Mouse (Mus musculus): ENCODE data around the gene Adamts1. TPM values are rescaled to one million over a fixed set of nuclear protein-coding genes. Genes with fewer than 3 reads are reported as not detected.
A peak's percentile ranks its signal among the peaks of the same experiment; 100 is the strongest.

Adamts1 gene
- polyA plus RNA-seq, 1 experiment from 2014 or later, result 10.6 TPM

DNA sequence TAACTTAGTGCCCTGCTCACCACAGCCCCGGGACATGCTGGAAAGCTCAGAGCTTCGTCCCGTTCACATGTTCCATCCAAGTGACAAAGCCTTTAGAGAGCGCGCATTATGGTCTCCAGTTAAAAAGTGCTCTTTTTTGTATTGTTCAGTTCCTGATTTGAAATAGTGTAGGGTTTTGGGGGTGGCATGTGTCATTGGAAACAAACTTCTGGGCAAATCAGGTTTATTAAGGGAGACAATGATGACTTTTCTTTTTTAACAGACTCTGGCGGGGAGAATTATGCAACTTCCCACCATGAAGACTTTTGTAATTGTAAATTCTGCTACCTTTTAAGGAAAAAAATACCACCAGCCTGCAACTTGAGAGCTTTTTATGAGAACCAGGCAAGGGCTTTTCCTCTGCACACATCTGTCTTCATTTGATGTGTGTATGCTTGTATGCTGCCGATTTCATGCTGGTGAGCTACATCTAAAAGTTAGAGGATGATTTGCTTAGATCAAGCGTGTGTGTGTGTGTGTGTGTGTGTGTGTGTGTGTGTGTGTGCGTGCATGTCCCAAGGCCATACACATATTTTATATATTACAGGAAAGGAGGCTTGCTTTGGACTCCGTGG, 40.8 kb downstream of the Adamts1 start:
- no peak overlapping the region for H3K4me3 ChIP-seq (ENCODE audit: low read depth, low read length)
- no peaks in the 10 kb centered on the region for H3K36me3 ChIP-seq (ENCODE audit: control insufficient read depth, insufficient read depth, low read length)
- TF ChIP-seq EP300 (optimal IDR thresholded peaks at IDR 0.05) (no peak), CTCF (IDR thresholded peaks at IDR 0.05; ENCODE audit: low read depth) (no peak)
- no peak overlapping the region for H3K9ac ChIP-seq (ENCODE audit: low read length)
- ATAC-seq (ENCODE audit: low FRiP score, low TSS enrichment) (no peak), DNase-seq (ENCODE audit: low spot score) (no peak)
- no peaks in the 10 kb centered on the region for H3K9me3 ChIP-seq (ENCODE audit: control insufficient read depth, low read length)
- H3K4me1 ChIP-seq (replicated peaks; ENCODE audit: control insufficient read depth, insufficient read depth), result no peaks in the 10 kb centered on the region
- no peak overlapping the region for H3K4me2 ChIP-seq (replicated peaks; ENCODE audit: low read depth)
- 81% methylated on average over 10 of the region's 10 CpGs for WGBS
- no peaks in the 10 kb centered on the region for H3K27me3 ChIP-seq (ENCODE audit: control insufficient read depth, insufficient read depth, low read length)
- no peak overlapping the region for H3K27ac ChIP-seq (replicated peaks)

DNA sequence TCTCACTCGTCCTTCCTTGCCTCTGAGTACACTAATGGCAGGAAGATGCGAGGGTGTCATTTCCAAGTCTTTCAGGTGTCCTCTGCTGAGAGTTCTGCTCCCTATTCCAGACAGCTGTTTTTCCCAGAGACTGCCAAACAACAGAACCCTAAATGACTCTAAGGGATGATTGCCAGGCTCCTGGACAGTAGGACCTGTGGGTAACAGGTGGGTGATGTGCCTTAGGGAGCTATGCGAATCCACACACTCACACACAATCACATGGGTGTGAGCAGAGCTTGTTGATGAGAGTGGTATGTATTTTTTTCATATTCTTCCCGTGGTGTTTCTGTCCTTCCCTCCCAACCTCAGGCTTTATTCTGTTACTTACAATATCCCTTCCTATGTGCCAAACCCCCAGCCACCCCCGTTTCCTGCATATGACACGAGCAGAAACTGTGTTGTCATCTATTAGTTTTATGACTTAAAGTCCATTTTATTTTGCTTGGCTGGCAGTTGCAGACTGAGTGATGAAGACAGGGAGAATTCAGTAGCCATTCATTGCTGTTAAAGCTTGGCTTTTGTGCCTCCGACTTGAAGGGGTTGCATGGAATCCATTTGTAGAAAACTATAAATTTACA, 41.8 kb downstream of the Adamts1 start:
- Histone ChIP-seq H3K36me3 (ENCODE audit: control insufficient read depth, insufficient read depth, low read length) (no peaks in the 10 kb centered on the region), H3K27me3 (ENCODE audit: control insufficient read depth, insufficient read depth, low read length) (no peaks in the 10 kb centered on the region), H3K4me2 (replicated peaks; ENCODE audit: low read depth) (no peak overlapping the region), H3K4me1 (replicated peaks; ENCODE audit: control insufficient read depth, insufficient read depth) (no peaks in the 10 kb centered on the region), H3K27ac (replicated peaks) (no peak overlapping the region), H3K9me3 (ENCODE audit: control insufficient read depth, low read length) (no peaks in the 10 kb centered on the region), H3K4me3 (ENCODE audit: low read depth, low read length) (no peak overlapping the region), H3K9ac (ENCODE audit: low read length) (no peak overlapping the region)
- DNase-seq (ENCODE audit: low spot score), result no peak
- no peak for ATAC-seq (ENCODE audit: low FRiP score, low TSS enrichment)
- TF ChIP-seq CTCF (IDR thresholded peaks at IDR 0.05; ENCODE audit: low read depth), result no peak
- no peak for TF ChIP-seq EP300 (optimal IDR thresholded peaks at IDR 0.05)
- 75% methylated on average over 7 of the region's 7 CpGs for WGBS

DNA sequence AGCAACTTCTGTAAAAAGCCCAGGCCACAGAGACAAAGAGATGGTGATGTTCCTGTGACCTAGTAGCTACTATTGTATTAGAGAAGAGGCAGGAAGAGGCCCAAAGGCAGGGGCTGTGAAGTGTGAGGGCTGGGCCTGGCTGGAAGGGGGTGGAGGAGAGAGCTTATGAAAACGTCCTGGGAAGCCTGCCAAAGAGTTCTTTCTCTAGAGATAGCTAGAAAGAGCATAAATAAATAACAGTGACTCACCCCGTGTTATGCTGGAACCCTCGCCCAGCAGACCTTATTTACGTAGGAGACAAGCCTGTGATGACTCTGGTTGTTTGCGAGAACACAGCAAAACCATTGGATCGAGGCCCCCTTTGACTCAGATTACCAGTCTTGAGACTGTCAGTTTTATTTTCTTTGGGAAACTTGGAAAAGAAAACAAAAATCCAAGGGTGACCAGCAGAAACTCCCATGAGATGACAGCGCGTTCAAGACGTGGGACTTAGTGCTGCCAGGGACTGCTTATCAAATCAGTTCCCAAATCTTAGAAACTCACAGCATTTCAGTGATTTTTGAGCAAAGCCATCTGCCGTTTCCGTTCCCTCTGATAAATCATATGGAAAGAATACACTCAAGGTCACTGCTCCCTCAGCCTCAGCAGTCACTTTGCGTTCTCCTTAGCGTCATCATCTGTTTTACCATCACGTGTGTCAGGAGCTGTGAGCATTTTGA, 46.7 kb downstream of the Adamts1 start:
- Histone ChIP-seq H3K4me3 (ENCODE audit: low read depth, low read length) (no peak overlapping the region), H3K27me3 (ENCODE audit: control insufficient read depth, insufficient read depth, low read length) (no peaks in the 10 kb centered on the region), H3K4me1 (replicated peaks; ENCODE audit: control insufficient read depth, insufficient read depth) (no peaks in the 10 kb centered on the region), H3K9me3 (ENCODE audit: control insufficient read depth, low read length) (no peaks in the 10 kb centered on the region), H3K9ac (ENCODE audit: low read length) (no peak overlapping the region), H3K36me3 (ENCODE audit: control insufficient read depth, insufficient read depth, low read length) (no peaks in the 10 kb centered on the region), H3K4me2 (replicated peaks; ENCODE audit: low read depth) (no peak overlapping the region; the same call in 1 of the 2 replicates), H3K27ac (replicated peaks) (peak overlapping the region; percentile 65)
- DNase-seq (ENCODE audit: low spot score) (peak; percentile 61), ATAC-seq (ENCODE audit: low FRiP score, low TSS enrichment) (peak; percentile 97)
- WGBS, result 24% methylated on average over 14 of the region's 14 CpGs
- TF ChIP-seq EP300 (optimal IDR thresholded peaks at IDR 0.05) (peak; percentile 15), CTCF (IDR thresholded peaks at IDR 0.05; ENCODE audit: low read depth) (no peak)

GRCm38 (mm10) chr16:85749335-85749734, 53.6 kb downstream of the Adamts1 start:
- Histone ChIP-seq H3K9ac (ENCODE audit: low read length) (no peak overlapping the region), H3K9me3 (ENCODE audit: control insufficient read depth, low read length) (no peaks in the 10 kb centered on the region), H3K4me3 (ENCODE audit: low read depth, low read length) (no peak overlapping the region), H3K27ac (replicated peaks) (no peak overlapping the region), H3K4me1 (replicated peaks; ENCODE audit: control insufficient read depth, insufficient read depth) (no peaks in the 10 kb centered on the region), H3K4me2 (replicated peaks; ENCODE audit: low read depth) (no peak overlapping the region), H3K36me3 (ENCODE audit: control insufficient read depth, insufficient read depth, low read length) (no peaks in the 10 kb centered on the region), H3K27me3 (ENCODE audit: control insufficient read depth, insufficient read depth, low read length) (no peaks in the 10 kb centered on the region)
- no peak for TF ChIP-seq CTCF (IDR thresholded peaks at IDR 0.05; ENCODE audit: low read depth)
- DNase-seq (ENCODE audit: low spot score) (no peak), ATAC-seq (ENCODE audit: low FRiP score, low TSS enrichment) (no peak)
- WGBS, result 67% methylated on average over 6 of the region's 6 CpGs

- peak overlapping the region; percentile 31 for H3K4me2 ChIP-seq (replicated peaks; ENCODE audit: low read depth)
- peak overlapping the region; percentile 67 for H3K27ac ChIP-seq (replicated peaks)
- no peaks in the 10 kb centered on the region for H3K9me3 ChIP-seq (ENCODE audit: control insufficient read depth, low read length)
- DNase-seq (ENCODE audit: low spot score) (peak; percentile 46), ATAC-seq (ENCODE audit: low FRiP score, low TSS enrichment) (peak; percentile 88; the same call in 1 of the 2 replicates)
- H3K27me3 ChIP-seq (ENCODE audit: control insufficient read depth, insufficient read depth, low read length), result no peaks in the 10 kb centered on the region
- no peaks in the 10 kb centered on the region for H3K36me3 ChIP-seq (ENCODE audit: control insufficient read depth, insufficient read depth, low read length)
- H3K4me1 ChIP-seq (replicated peaks; ENCODE audit: control insufficient read depth, insufficient read depth), result no peaks in the 10 kb centered on the region
- TF ChIP-seq EP300 (optimal IDR thresholded peaks at IDR 0.05) (no peak), CTCF (IDR thresholded peaks at IDR 0.05; ENCODE audit: low read depth) (no peak)
- no peak overlapping the region for H3K9ac ChIP-seq (ENCODE audit: low read length)
- no peak overlapping the region for H3K4me3 ChIP-seq (ENCODE audit: low read depth, low read length)
- WGBS, result 24% methylated on average over 16 of the region's 16 CpGs
Measured at GRCm38 (mm10) chr16:85747589-85748360, 55.1 kb downstream of the Adamts1 start.
